Mouse (Mus musculus) heart, adult 2 months (tissue): ENCODE results near the gene Prkcg. TPM values are rescaled to one million over a fixed set of nuclear protein-coding genes. Genes with fewer than 3 reads are reported as not detected.
"Not testable (repeated sequence)": the region's sequence is repeated elsewhere in the genome, so short reads cannot be mapped to it uniquely, and the experiment has no call there.

Experiments
- DNase-seq, 2 experiments: peaks; one replicate each; pipeline ENCODE4 v3.0.0; 2021
- H3K27ac ChIP-seq: fragments of 200-600 bp; 2 replicates; pipeline ENCODE4 v1.8.1; 2022
- H3K27me3 ChIP-seq: fragments of 200-500 bp; 2 replicates; pipeline ENCODE4 v1.6.1; 2012; ENCODE audit warnings: mild to moderate bottlenecking, low read length, inconsistent platforms, mixed read lengths; ENCODE audit not compliant: control insufficient read depth, insufficient read depth
- H3K36me3 ChIP-seq: fragments of 200-500 bp; 2 replicates; pipeline ENCODE4 v1.6.1; 2012; ENCODE audit warnings: low read length, inconsistent platforms; ENCODE audit not compliant: control insufficient read depth, insufficient read depth
- H3K4me1 ChIP-seq: fragments of 200-500 bp; 2 replicates; pipeline ENCODE4 v1.6.1; 2011; ENCODE audit warnings: low read length; ENCODE audit not compliant: control insufficient read depth, insufficient read depth
- H3K4me3 ChIP-seq: fragments of 200-600 bp; 2 replicates; pipeline ENCODE4 v1.8.1; 2022
- H3K79me2 ChIP-seq: fragments of 200-500 bp; replicated peaks from 2 replicates; pipeline ENCODE4 v1.6.1; 2012; ENCODE audit warnings: mild to moderate bottlenecking, inconsistent platforms, low read length, moderate library complexity, mixed read lengths; ENCODE audit not compliant: control insufficient read depth, insufficient read depth
- H3K9ac ChIP-seq: fragments of 200-500 bp; 2 replicates; pipeline ENCODE4 v1.6.1; 2012; ENCODE audit warnings: low read depth, mild to moderate bottlenecking, control low read depth, inconsistent platforms, low read length, mixed read lengths
- CTCF ChIP-seq: fragments of 200-600 bp; IDR thresholded peaks from 2 replicates; pipeline ENCODE4 v1.8.1; 2022; ENCODE audit warnings: antibody characterized with exemption, mild to moderate bottlenecking, moderate library complexity
- EP300 ChIP-seq: fragments of 200-500 bp; IDR thresholded peaks from 2 replicates; pipeline ENCODE4 v1.6.1; 2011; ENCODE audit warnings: low read depth, low read length, control low read depth; ENCODE audit not compliant: insufficient read depth
- POLR2A ChIP-seq: fragments of 200-500 bp; IDR thresholded peaks from 2 replicates; pipeline ENCODE4 v1.6.1; 2011; ENCODE audit warnings: mild to moderate bottlenecking, low read depth, low read length, control low read depth; ENCODE audit not compliant: insufficient read depth
- WGBS: fragments of 180-500 bp; shearing (Covaris S2); methylation state at CpG from one replicate; pipeline ENCODE4 v1.1.7; 2018; 5-methylcytosine and 5-hydroxymethylcytosine counted together
- intact Hi-C: fragments of 180-260 bp; cut with DNase I; formaldehyde crosslinking; loops from one replicate; pipeline ENCODE4 v1.15.1; 2025
- polyA plus RNA-seq: library from polyadenylated mRNA; depleted of rRNA; stranded (reverse); fragments of >200 nt; gene quantifications from 2 replicates; pipeline ENCODE4 v1.2.3, GENCODE M21; 2012
- total RNA-seq, 2 experiments: library from RNA; stranded (reverse); gene quantifications; 2 replicates each; pipeline ENCODE4 v1.2.3; 2021

Prkcg gene
- total and polyA plus RNA-seq, 3 experiments, result 0.89 to 4.5 (median 3.0) TPM

GRCm38 (mm10) chr7:3275455-3276170, 13.4 kb upstream of the Prkcg start:
- Histone ChIP-seq H3K4me3 (peak overlapping the region; percentile 32), H3K4me1 (peaks cover 10% of the 10 kb centered on the region), H3K27ac (peak overlapping the region; percentile 72), H3K9ac (peak overlapping the region; percentile 51), H3K36me3 (no peaks in the 10 kb centered on the region), H3K27me3 (no peaks in the 10 kb centered on the region), H3K79me2 (no peaks in the 10 kb centered on the region)
- intact Hi-C loops, result loop anchor here (1.0 kb wide), 1 partner anchor 17 kb away; no protein-coding TSS in a partner anchor
- TF ChIP-seq EP300, result no peak
- no peak for TF ChIP-seq CTCF
- no peak for TF ChIP-seq POLR2A
- peak; percentile 51 for DNase-seq
- 36% methylated on average over 6 of the region's 6 CpGs for WGBS

- 57% methylated on average over 4 of the region's 4 CpGs for WGBS
- not testable (repeated sequence) for H3K27me3 ChIP-seq, H3K9ac ChIP-seq, H3K4me3 ChIP-seq, H3K36me3 ChIP-seq, H3K79me2 ChIP-seq, H3K27ac ChIP-seq, DNase-seq
- intact Hi-C loops, result loop anchor here (1.0 kb wide), 1 partner anchor 16 kb away; no protein-coding TSS in a partner anchor
- H3K4me1 ChIP-seq, result peaks cover 10% of the 10 kb centered on the region
These were observed 12.2 kb upstream of the Prkcg start for GRCm38 (mm10) chr7:3276781-3277180.

- intact Hi-C loops, result loop anchor here (1.0 kb wide), 1 partner anchor 10 kb away; no protein-coding TSS in a partner anchor
- WGBS, result 55% methylated on average over 5 of the region's 5 CpGs
- peak; percentile 21 to 29 for DNase-seq
- Histone ChIP-seq H3K79me2 (no peaks in the 10 kb centered on the region), H3K27ac (peak overlapping the region; percentile 85), H3K9ac (no peak overlapping the region; the same call in 1 of the 2 replicates), H3K4me1 (peaks cover 11% of the 10 kb centered on the region), H3K36me3 (peaks cover 3% of the 10 kb centered on the region), H3K27me3 (no peaks in the 10 kb centered on the region), H3K4me3 (no peak overlapping the region)
- TF ChIP-seq EP300 (no peak), CTCF (no peak), POLR2A (no peak)
These were observed 8.8 kb upstream of the Prkcg start for GRCm38 (mm10) chr7:3280080-3280653.

GRCm38 (mm10) chr7:3280654-3281153, 8.3 kb upstream of the Prkcg start:
- intact Hi-C loops, result loop anchor here (1.0 kb wide), 1 partner anchor 10 kb away; no protein-coding TSS in a partner anchor
- peak overlapping the region; percentile 85 for H3K27ac ChIP-seq

GRCm38 (mm10) chr7:3281741-3282140, 7.2 kb upstream of the Prkcg start:
- intact Hi-C loops, result no loop called here
- Histone ChIP-seq H3K4me1 (peaks cover 7% of the 10 kb centered on the region), H3K27ac (peak overlapping the region; percentile 85; the same call in 1 of the 2 replicates), H3K27me3 (no peaks in the 10 kb centered on the region), H3K36me3 (peaks cover 3% of the 10 kb centered on the region), H3K4me3 (no peak overlapping the region), H3K9ac (no peak overlapping the region), H3K79me2 (no peaks in the 10 kb centered on the region)
- DNase-seq, result no peak
- 67% methylated on average over 6 of the region's 6 CpGs for WGBS
- TF ChIP-seq CTCF (no peak), EP300 (no peak), POLR2A (no peak)

More at GRCm38 (mm10) chr7:3280654-3281153, 8.3 kb upstream of the Prkcg start:
- peak; percentile 56 to 66 for DNase-seq
- Histone ChIP-seq H3K9ac (peak overlapping the region; percentile 27; the same call in 1 of the 2 replicates), H3K27me3 (no peaks in the 10 kb centered on the region), H3K79me2 (no peaks in the 10 kb centered on the region), H3K4me1 (peaks cover 9% of the 10 kb centered on the region), H3K4me3 (no peak overlapping the region), H3K36me3 (peaks cover 3% of the 10 kb centered on the region)
- TF ChIP-seq CTCF (no peak), EP300 (0 out of 2 replicates have a peak, but pooled peaks have one; percentile 62), POLR2A (peak; percentile 21; the same call in 1 of the 2 replicates)
- 11% methylated on average over 8 of the region's 8 CpGs for WGBS
